Mouse (Mus musculus) liver, adult 2 months (tissue): ENCODE data around the gene Pcsk6. TPM values are rescaled to one million over a fixed set of nuclear protein-coding genes. Genes with fewer than 3 reads are reported as not detected.
A peak's percentile ranks its signal among the peaks of the same experiment; 100 is the strongest.
"Not testable (repeated sequence)": the region's sequence is repeated elsewhere in the genome, so short reads cannot be mapped to it uniquely, and the experiment has no call there.

ENCODE experiments used
- DNase-seq: peaks from one replicate; pipeline ENCODE4 v3.0.0-alpha.2; 2011; ENCODE audit warnings: low read depth, low spot score; ENCODE audit errors: extremely low read depth
- H3K27ac ChIP-seq: fragments of 200-500 bp; replicated peaks from 2 replicates; pipeline ENCODE4 v1.5.1; 2012; ENCODE audit warnings: low read depth, mild to moderate bottlenecking, control low read depth, inconsistent platforms, low read length; ENCODE audit not compliant: insufficient read depth
- H3K27me3 ChIP-seq: fragments of 200-500 bp; 2 replicates; pipeline ENCODE4 v1.6.1; 2012; ENCODE audit warnings: mild to moderate bottlenecking, moderate library complexity, low read length, inconsistent platforms; ENCODE audit not compliant: control insufficient read depth, insufficient read depth
- H3K36me3 ChIP-seq: fragments of 200-500 bp; 2 replicates; pipeline ENCODE4 v1.6.1; 2012; ENCODE audit warnings: low read length, inconsistent platforms; ENCODE audit not compliant: control insufficient read depth, insufficient read depth
- H3K4me1 ChIP-seq: fragments of 200-500 bp; 2 replicates; pipeline ENCODE4 v1.6.1; 2011; ENCODE audit warnings: low read length; ENCODE audit not compliant: control insufficient read depth, insufficient read depth
- H3K4me3 ChIP-seq: fragments of 200-500 bp; 2 replicates; pipeline ENCODE4 v1.5.1; 2011; ENCODE audit warnings: low read depth, mild to moderate bottlenecking, control low read depth, low read length, moderate library complexity; ENCODE audit not compliant: insufficient read depth
- H3K79me2 ChIP-seq: fragments of 200-500 bp; 2 replicates; pipeline ENCODE4 v1.6.1; 2012; ENCODE audit warnings: inconsistent platforms, mild to moderate bottlenecking, low read length, moderate library complexity; ENCODE audit not compliant: control insufficient read depth, insufficient read depth
- H3K9ac ChIP-seq: fragments of 200-500 bp; 2 replicates; pipeline ENCODE4 v1.6.1; 2012; ENCODE audit warnings: low read depth, mild to moderate bottlenecking, control low read depth, inconsistent platforms, low read length
- CTCF ChIP-seq: fragments of 200-500 bp; IDR thresholded peaks from 2 replicates; pipeline ENCODE4 v1.5.1; 2011; ENCODE audit warnings: low read depth, low read length, control low read depth
- POLR2A ChIP-seq: fragments of 200-500 bp; IDR thresholded peaks from 2 replicates; pipeline ENCODE4 v1.6.1; 2011; ENCODE audit warnings: low read length, control low read depth; ENCODE audit not compliant: insufficient read depth; ENCODE audit errors: extremely low read depth
- WGBS: fragments of 180-500 bp; shearing (Covaris S2); methylation state at CpG from one replicate; pipeline ENCODE4 v1.1.7; 2018; 5-methylcytosine and 5-hydroxymethylcytosine counted together
- polyA plus RNA-seq: library from polyadenylated mRNA; depleted of rRNA; stranded (reverse); fragments of >200 nt; gene quantifications from 2 replicates; pipeline ENCODE4 v1.2.3, GENCODE M21; 2012; rRNA removed
- total RNA-seq: library from RNA; depleted of rRNA; stranded (reverse); fragments of >200 nt; gene quantifications from 2 replicates; pipeline ENCODE4 v1.2.3, GENCODE M21; 2014; rRNA removed

The Pcsk6 gene
- total RNA-seq (46.2 and 50.2 TPM in 2 replicates), polyA plus RNA-seq (43.2 and 45.8 TPM in 2 replicates)

DNA sequence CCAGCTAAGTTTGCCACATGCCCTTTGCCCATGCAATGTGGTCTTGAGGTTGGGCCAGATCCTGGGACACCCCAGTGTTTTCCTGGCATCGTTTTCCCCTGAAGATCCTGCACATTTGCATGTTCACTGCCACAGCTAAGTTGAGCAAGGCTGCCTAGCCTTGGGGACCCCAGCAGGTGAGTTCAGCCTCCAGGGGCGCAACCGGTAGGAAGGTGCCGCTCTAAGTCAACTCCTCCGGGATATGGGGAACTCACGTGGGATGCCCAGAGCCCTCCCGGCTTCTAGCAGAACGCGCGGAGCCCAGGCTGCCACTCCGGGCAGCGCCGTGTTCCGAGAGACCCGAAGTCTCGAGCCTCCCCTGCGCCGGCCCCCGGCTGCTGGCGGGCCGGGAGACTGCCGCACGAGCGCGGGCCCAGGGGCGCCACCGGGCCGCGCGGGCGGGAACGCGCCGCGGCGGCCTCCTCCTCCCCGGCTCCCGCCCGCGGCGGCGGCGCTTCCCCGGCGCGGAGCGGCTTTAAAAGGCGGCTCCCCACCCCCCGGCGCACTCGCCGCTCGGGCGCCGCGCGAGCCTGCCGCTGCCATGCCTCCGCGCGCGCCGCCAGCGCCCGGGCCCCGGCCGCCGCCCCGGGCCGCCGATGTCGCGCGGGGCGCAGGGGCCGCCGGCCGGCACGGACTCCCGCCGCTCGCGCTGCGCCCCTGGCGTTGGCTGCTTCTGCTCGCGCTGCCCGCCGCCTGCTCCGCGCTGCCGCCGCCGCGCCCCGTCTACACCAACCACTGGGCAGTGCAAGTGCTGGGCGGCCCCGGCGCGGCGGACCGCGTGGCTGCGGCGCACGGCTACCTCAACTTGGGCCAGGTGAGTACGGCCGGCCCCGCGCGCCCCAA, at the start of gene Pcsk6:
Gene Pcsk6 (plus strand): TSS at position 144 of the 882 bp plus-strand sequence.
- H3K36me3 ChIP-seq, result no peaks in the 10 kb centered on the region
- 9% methylated on average over 109 of the region's 111 CpGs for WGBS
- peak within 1 kb of the TSS; percentile 87 for H3K27ac ChIP-seq
- peaks cover 13% of the 10 kb centered on the region for H3K4me1 ChIP-seq
- H3K27me3 ChIP-seq, result no peaks in the 10 kb centered on the region
- H3K9ac ChIP-seq, result peak within 1 kb of the TSS; percentile 95
- DNase-seq, result peak; percentile 87
- TF ChIP-seq POLR2A, result no peak
- TF ChIP-seq CTCF, result no peak; the same call in 1 of the 2 replicates
- H3K4me3 ChIP-seq, result peak within 1 kb of the TSS; percentile 78
- peaks cover 11% of the 10 kb centered on the region; the same call in 1 of the 2 replicates for H3K79me2 ChIP-seq

DNA sequence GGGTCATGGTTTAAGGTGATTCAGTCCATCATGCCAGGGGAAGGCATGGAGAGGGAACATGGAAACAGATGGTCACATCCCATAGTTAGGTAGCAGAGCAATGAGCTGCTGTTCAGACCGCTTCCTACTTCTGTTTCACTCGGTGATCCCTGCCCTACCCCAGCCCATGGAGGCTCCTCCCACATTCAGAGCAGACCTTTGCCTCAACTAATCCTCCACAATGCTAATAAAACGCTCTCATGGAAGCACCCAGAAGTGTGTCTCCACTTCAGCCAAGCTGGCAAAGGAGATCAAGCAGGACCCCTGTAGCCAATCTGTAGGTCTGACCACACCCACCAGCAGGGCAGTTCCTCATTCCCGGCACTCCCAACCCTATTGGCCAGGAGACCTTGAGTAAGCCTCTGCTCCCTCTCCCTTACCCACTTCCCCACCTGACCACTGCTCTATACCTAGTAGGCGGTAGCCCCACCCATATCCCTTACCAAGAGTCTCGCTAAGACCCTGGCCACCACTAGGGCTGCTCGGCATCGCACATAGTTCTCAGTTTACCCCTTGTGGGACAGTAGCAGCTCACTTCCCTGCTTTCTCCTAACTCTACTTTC, 47.8 kb upstream of the Pcsk6 start:
- Histone ChIP-seq H3K27me3 (no peaks in the 10 kb centered on the region), H3K79me2 (no peaks in the 10 kb centered on the region), H3K27ac (no peak overlapping the region), H3K9ac (no peak overlapping the region), H3K4me3 (no peak overlapping the region), H3K36me3 (no peaks in the 10 kb centered on the region), H3K4me1 (no peaks in the 10 kb centered on the region)
- no peak for DNase-seq
- WGBS, result 91% methylated on average over 8 of the region's 8 CpGs
- no peak for TF ChIP-seq POLR2A
- no peak for TF ChIP-seq CTCF

DNA sequence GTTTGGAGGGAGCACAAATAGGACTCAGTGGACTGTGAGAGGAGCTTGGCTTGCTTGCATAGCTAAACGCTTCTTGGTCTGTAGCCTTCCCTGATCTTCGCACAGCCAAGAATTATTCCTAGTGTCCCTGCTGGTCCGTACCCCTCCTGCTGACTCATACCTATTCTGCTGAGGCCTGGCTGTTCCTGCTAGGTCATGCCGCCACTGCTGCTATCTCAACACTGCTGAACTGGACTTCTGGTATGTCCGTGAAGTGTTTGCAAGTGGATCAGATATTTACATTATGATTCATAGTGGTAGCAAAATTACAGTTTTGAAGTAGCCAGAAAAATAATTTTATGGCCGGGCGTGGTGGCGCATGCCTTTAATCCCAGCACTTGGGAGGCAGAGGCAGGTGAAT, 44.0 kb upstream of the Pcsk6 start:
- Histone ChIP-seq H3K79me2 (no peaks in the 10 kb centered on the region), H3K36me3 (no peaks in the 10 kb centered on the region), H3K27me3 (no peaks in the 10 kb centered on the region), H3K4me1 (peaks cover 2% of the 10 kb centered on the region), H3K27ac (no peak overlapping the region), H3K4me3 (no peak overlapping the region), H3K9ac (no peak overlapping the region)
- no peak for DNase-seq
- no peak for TF ChIP-seq CTCF
- TF ChIP-seq POLR2A, result no peak
- WGBS, result 96% methylated on average over 8 of the region's 8 CpGs

DNA sequence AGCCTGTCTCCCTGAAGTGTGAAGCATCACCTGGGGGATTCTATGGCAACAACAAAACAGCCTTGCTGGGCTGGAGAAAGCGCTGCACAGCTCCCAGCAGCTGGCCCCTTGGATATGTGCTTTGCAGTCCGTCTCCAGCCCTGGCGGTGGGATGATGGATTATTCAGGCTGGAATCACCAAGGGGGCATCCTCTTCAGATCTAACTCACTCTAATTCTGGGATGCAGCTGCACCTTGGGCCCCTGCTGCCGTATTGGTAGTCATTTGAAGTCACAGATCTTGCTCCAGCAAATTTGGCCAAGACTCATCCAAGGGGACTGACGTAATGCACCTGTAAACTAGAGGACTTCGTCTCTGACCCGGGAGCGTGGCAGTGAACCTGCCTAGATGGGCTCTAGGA, 41.1 kb upstream of the Pcsk6 start:
- Histone ChIP-seq H3K4me3 (no peak overlapping the region), H3K79me2 (no peaks in the 10 kb centered on the region), H3K27ac (no peak overlapping the region), H3K9ac (no peak overlapping the region), H3K36me3 (no peaks in the 10 kb centered on the region), H3K4me1 (peaks cover 8% of the 10 kb centered on the region), H3K27me3 (no peaks in the 10 kb centered on the region)
- 76% methylated on average over 8 of the region's 8 CpGs for WGBS
- no peak for DNase-seq
- TF ChIP-seq CTCF, result no peak
- TF ChIP-seq POLR2A, result no peak

DNA sequence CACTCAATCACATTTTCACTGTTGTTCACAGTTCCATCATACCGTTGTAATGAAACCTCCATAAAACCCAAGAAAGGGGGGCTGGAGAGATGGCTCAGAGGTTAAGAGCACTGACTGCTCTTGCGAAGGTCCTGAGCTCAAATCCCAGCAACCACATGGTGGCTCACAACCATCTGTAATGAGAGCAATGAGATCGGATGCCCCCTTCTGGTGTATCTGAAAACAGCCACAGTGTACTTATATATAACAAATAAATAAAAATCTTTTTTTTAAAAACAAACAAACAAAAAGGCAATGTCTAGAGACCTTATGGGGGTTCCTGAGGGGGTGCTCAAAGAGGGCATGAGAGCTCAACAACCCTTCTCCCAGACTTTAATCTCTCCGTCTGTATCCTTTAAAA, 39.6 kb upstream of the Pcsk6 start:
- not testable (repeated sequence) for H3K9ac ChIP-seq, H3K79me2 ChIP-seq, H3K4me1 ChIP-seq, H3K36me3 ChIP-seq, H3K27me3 ChIP-seq, H3K4me3 ChIP-seq
- peak overlapping the region; percentile 92; the same call in 1 of the 2 replicates for H3K27ac ChIP-seq
- peak; percentile 33 for DNase-seq
- 83% methylated on average over 4 of the region's 4 CpGs for WGBS
